Mouse (Mus musculus): Measurements from ENCODE around the gene Ifngr1. TPM values are rescaled to one million over a fixed set of nuclear protein-coding genes. Genes with fewer than 3 reads are reported as not detected.

The Ifngr1 gene
- total RNA-seq, 2 experiments from 2014 or later: 246 to 331 TPM

DNA sequence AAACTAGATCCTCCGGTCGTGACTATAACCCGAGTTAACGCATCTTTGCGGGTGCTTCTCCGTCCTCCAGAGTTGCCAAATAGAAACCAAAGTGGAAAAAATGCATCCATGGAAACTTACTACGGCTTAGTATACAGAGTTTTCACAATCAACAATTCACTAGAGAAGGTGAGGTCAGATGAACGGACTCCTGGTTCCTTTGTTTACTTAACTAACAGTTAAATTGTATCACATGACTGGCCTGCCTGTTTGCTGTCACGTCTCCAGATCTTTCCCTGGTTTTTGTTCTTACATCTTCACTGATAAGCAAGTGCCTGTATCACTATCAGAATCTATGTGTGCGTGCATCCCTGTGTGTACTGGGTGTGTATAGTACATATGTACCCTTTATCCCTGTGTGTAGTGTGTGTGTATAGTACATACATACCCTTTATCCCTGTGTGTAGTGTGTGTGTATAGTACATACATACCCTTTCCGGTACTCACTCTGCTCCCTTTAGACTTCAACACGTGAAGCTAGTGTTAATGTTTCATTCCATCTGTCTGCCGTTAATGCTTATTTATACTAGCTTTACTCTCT lies 40.0 kb downstream of the Ifngr1 start:
- ATAC-seq (ENCODE audit: poor library complexity, severe bottlenecking): no peak

DNA sequence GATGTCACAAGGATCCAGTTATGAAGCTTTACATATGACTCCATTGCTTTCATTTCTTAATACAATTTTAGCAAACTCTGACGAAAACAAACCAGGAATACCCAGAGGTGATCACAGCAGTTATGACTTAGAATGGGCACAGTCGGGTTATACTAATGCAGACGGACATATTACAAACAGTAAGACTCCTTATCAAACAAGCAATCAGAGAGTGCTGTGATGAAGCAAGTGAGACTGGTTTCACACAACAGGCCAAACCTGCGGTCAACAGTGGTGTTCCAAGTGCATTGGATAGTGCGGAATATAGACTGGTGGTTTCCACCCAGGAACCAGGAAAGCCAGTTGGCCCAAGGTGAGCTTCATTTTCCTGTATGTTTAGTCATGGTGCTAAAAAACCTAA lies 47.1 kb downstream of the Ifngr1 start:
- ATAC-seq (ENCODE audit: poor library complexity, severe bottlenecking): no peak

DNA sequence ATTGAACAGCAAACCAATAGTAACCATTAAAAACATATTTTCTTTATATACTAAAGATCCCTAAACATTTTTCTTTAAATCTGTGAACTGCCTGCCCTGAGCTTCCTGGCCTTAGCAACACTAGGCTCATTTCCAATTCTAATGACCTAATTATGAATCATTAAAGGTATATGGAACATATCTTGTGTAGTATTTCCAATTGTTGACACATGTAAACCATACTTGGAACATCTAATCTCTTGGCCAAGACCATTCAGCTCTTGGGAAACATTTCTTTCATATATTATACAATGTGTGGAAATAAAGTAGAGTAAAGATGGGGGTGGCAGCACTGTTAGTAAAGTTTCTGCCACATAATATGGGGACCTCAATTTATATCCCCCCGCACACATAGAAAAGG lies 47.9 kb downstream of the Ifngr1 start:
- no peak for ATAC-seq (ENCODE audit: poor library complexity, severe bottlenecking)

DNA sequence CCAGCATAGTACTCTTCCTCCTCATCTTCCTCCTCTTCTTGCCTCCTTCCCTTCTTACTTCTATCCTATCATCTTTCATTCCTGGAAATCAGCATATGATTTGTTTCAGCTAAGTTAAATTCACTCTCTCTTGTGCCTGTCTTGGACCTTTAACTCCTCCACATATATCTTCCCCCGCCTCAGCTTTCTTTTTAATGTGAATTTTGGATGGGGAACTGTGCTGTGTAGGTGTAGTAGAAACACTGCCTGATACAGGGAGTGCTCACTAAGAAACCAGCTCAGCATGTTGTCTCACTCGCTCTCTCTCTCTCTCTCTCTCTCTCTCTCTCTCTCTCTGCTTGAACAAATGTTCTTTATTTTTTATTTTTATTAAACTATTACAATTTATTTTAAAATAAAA lies 53.4 kb downstream of the Ifngr1 start:
- ATAC-seq (ENCODE audit: poor library complexity, severe bottlenecking): no peak

DNA sequence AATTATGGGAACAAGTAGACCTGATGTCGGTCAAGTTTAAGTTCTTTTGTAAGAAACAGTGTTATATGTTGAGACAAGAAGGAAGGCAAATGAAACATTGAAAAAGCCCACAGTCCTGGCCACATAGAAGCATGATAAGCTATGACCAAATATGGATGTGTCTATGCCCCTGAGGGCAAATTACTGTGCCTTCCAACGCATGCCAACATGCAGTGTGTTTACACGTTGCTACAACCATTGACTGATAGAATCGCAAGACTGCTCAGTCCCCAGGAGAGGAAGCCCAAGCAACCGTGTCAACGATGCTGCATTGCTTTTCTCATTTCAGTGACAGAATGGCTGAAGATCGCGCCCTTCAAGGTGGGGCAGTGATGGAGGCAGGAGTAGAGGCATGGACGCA lies 65.7 kb downstream of the Ifngr1 start:
- no peak for ATAC-seq (ENCODE audit: poor library complexity, severe bottlenecking)

Other genes starting within 250 kb of the Ifngr1 start
- gene Olig3, start 235.4 kb upstream of the Ifngr1 start, total RNA-seq (2015): not detected in 2 replicates
- gene Olig3, start 235.4 kb upstream of the Ifngr1 start, total RNA-seq (2017): not detected in 2 replicates
- gene Il22ra2, start 30.0 kb downstream of the Ifngr1 start, total RNA-seq (2015): 0.07 and 0.87 TPM in 2 replicates
- gene Il22ra2, start 30.0 kb downstream of the Ifngr1 start, total RNA-seq (2017): 0.73 TPM in 1 of 2 replicates, not detected in the other
- 0.39 TPM in 1 of 2 replicates, not detected in the other for gene Il20ra, start 120.6 kb downstream of the Ifngr1 start, total RNA-seq (2015)
- 0.73 TPM in 1 of 2 replicates, not detected in the other for gene Il20ra, start 120.6 kb downstream of the Ifngr1 start, total RNA-seq (2017)